8 mouse cellular contexts compared by ENCODE assay signal in the genomic region with DNA sequence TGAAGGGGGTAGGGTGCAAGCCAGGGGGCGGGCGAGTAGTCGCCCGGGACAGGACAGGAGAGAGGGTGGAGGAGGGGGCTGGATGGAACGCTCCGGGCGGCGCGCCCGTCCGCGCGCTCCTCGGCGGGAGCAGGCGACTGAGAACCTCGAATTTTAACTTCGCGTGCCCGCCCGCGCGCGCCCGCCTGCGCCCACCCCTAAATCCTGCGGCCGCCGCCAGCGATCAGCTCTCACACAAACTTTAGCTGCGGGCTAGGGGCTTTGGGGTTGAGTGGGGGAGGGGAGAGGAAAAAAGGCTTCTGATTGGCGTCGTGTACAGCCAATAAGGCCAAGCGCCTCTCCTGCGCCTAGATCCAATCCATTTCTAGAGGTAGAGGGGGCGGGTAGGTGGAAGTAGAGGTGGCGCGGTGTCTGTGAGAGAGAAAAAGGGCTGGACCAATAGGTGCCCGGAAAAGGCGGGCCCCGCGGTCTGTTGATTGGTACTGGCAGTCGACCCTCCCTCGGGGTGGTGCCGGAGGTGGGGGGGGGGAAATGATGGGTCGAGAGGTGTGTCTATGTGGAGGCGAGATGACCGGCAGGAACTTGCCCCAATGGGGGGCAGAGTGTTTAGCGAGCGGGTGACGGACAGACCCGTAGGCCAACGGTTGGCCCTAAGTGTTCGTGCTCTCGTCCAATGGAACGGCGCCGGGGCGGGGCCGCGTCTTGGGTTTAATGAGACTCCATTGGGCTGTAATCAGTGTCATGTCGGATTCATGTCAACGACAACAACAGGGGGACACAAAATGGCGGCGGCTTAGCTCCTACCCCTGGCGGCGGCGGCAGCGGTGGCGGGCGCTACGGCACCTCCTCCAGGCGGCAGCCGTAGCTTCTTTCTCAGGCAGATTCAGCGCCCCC. TPM values are rescaled to one million over a fixed set of nuclear protein-coding genes. Genes with fewer than 3 reads are reported as not detected.
DNase-seq lines count a peak whose midpoint lies in the region; ATAC-seq lines count a peak whose summit lies in the region.

No protein-coding gene starts in this region.

- intact Hi-C loops in gastrocnemius, postnatal 14 days (cut with DNase I; ENCODE audit: low total_unique reads): no loop called here
- intact Hi-C loops in left cerebral cortex, postnatal 10 days (cut with DNase I): loop anchor here (5.0 kb wide), 2 partner anchors 112 to 157 kb away; no protein-coding TSS in a partner anchor

- peak; percentile 89 for ATAC-seq in inflammation-experienced regulatory T-cells, adult 6 months
- ATAC-seq in megakaryocyte-erythroid progenitor cell, adult 5-6 weeks (replicated peaks; ENCODE audit: low FRiP score, low TSS enrichment, poor library complexity, severe bottlenecking): peak; percentile 94

- peak; percentile 100 for DNase-seq in adrenal gland, adult (ENCODE audit: inconsistent age in 2 of 2, low spot score in 1 of 2)
- DNase-seq in embryo, embryonic 10.5 days (ENCODE audit: low spot score): peak; percentile 100
- DNase-seq in gastrocnemius, postnatal 14 days: peak; percentile 100
- peak; percentile 100 for DNase-seq in left cerebral cortex, postnatal 10 days (ENCODE audit: extremely low spot score in 1 of 2, low spot score in 2 of 2)
- DNase-seq in right cerebral cortex, postnatal 25 days: peak; percentile 99
- DNase-seq in urinary bladder, postnatal 4 days (ENCODE audit: low spot score in 2 of 2): peak; percentile 100

RNA-seq across cellular contexts. Expression of gene Kat6b, which starts 19.2 kb away (rescaled TPM):
- total RNA-seq in gastrocnemius, postnatal 14 days (2021): 10 to 100 TPM; 17.2 to 22.3 TPM
- 10 to 100 TPM in 2 of 3 experiments, 1 to 10 TPM in 1; 9.0 to 23.5 (median 20.5) TPM for polyA plus RNA-seq in inflammation-experienced regulatory T-cells, adult 6 months (2017; shearing (Covaris generic))
- 10 to 100 TPM; 63.8 to 65.1 TPM for total RNA-seq in left cerebral cortex, postnatal 10 days (2021)
- total RNA-seq in megakaryocyte-erythroid progenitor cell, adult 5-6 weeks (2014; fragmentation: Nextera tagmentation): 16.9 and 17.5 TPM in 2 replicates
- total RNA-seq in megakaryocyte-erythroid progenitor cell, adult 5-6 weeks (2017): 5.1 and 9.1 TPM in 2 replicates

Comparison
In these comparisons a context has a peak if more than half of its experiments do, and no peak if none do; other contexts are left out.
1. Peak in every context shown above with its lines: DNase-seq and ATAC-seq.